Mouse (Mus musculus) B cell, adult 62 days (primary cell): ENCODE measurements around the gene Oas1h. TPM values are rescaled to one million over a fixed set of nuclear protein-coding genes. Genes with fewer than 3 reads are reported as not detected.

Experiments used
- total RNA-seq: library from RNA; stranded (reverse); gene quantifications from 4 replicates; pipeline ENCODE4 v1.2.4, GENCODE M21; 2023

Oas1h gene
- total RNA-seq: not detected in 4 replicates

GRCm38 (mm10) chr5:120861121-120861520 lies at the start of gene Oas1h:
Gene Oas1h (plus strand): TSS chr5:120861421.

GRCm38 (mm10) chr5:120811951-120812819 lies 49.0 kb upstream of the Oas1h start, which contains the start of gene Oas1c:
Gene Oas1c (minus strand): TSS chr5:120812514.

GRCm38 (mm10) chr5:120847067-120847466 lies 14.2 kb upstream of the Oas1h start, which contains the start of gene Oas1f:
Gene Oas1f (plus strand): TSS chr5:120847367.

GRCm38 (mm10) chr5:120887413-120887812 lies 26.2 kb downstream of the Oas1h start, which contains the start of gene Oas1g:
Gene Oas1g (minus strand): TSS chr5:120887613.

GRCm38 (mm10) chr5:120906791-120907733 lies 45.8 kb downstream of the Oas1h start, which contains the start of gene Oas1a:
Gene Oas1a (minus strand): TSS chr5:120907521.

GRCm38 (mm10) chr5:120914204-120914603 lies 53.0 kb downstream of the Oas1h start, which contains the start of gene Oas1d:
Gene Oas1d (plus strand): TSS chr5:120914536.

Other genes starting within 250 kb of the Oas1h start
- 4.4 to 7.2 TPM (median 5.3 TPM) in 4 replicates for gene Rita1, start 248.8 kb upstream of the Oas1h start, total RNA-seq
- 159 to 178 TPM (median 172 TPM) in 4 replicates for gene Ddx54, start 248.7 kb upstream of the Oas1h start, total RNA-seq
- gene Cfap73, start 227.2 kb upstream of the Oas1h start, total RNA-seq: not detected in 4 replicates
- 48.7 to 62.6 TPM (median 52.0 TPM) in 4 replicates for gene Rasal1, start 212.6 kb upstream of the Oas1h start, total RNA-seq
- gene Dtx1, start 149.5 kb upstream of the Oas1h start, total RNA-seq: 228 to 277 TPM (median 246 TPM) in 4 replicates
- gene Oas2, start 111.6 kb upstream of the Oas1h start, total RNA-seq: 4.9 to 6.1 TPM (median 5.6 TPM) in 4 replicates
- gene Oas3, start 83.8 kb upstream of the Oas1h start, total RNA-seq: 2.6 to 3.2 TPM (median 2.9 TPM) in 4 replicates
- 0.41 to 1.0 TPM (median 0.57 TPM) in 3 of 4 replicates, not detected in the other for gene Oas1e, start 65.9 kb upstream of the Oas1h start, total RNA-seq
- gene Oas1c, start 48.9 kb upstream of the Oas1h start, total RNA-seq: 10.9 to 17.7 TPM (median 13.6 TPM) in 4 replicates
- gene Oas1f, start 14.1 kb upstream of the Oas1h start, total RNA-seq: not detected in 4 replicates
- 0.35 to 0.75 TPM (median 0.43 TPM) in 3 of 4 replicates, not detected in the other for gene Oas1g, start 26.2 kb downstream of the Oas1h start, total RNA-seq
- 1.6 to 2.9 TPM (median 2.5 TPM) in 4 replicates for gene Oas1a, start 46.1 kb downstream of the Oas1h start, total RNA-seq
- gene Oas1d, start 53.1 kb downstream of the Oas1h start, total RNA-seq: not detected in 4 replicates
- gene Rph3a, start 148.7 kb downstream of the Oas1h start, total RNA-seq: not detected in 4 replicates